Mouse (Mus musculus) cortical plate, adult 2 months (tissue): ENCODE measurements around the gene Rap1gap.

Source experiments
- CTCF ChIP-seq: fragments of 200-500 bp; IDR thresholded peaks from 2 replicates; pipeline ENCODE4 v1.5.1; 2011; ENCODE audit warnings: mild to moderate bottlenecking, control low read depth, low read length; ENCODE audit not compliant: insufficient read depth; ENCODE audit errors: extremely low read depth
- POLR2A ChIP-seq: fragments of 200-500 bp; IDR thresholded peaks from 2 replicates; pipeline ENCODE4 v1.6.1; 2011; ENCODE audit warnings: mild to moderate bottlenecking, low read length, control low read depth; ENCODE audit not compliant: insufficient read depth; ENCODE audit errors: extremely low read depth

DNA sequence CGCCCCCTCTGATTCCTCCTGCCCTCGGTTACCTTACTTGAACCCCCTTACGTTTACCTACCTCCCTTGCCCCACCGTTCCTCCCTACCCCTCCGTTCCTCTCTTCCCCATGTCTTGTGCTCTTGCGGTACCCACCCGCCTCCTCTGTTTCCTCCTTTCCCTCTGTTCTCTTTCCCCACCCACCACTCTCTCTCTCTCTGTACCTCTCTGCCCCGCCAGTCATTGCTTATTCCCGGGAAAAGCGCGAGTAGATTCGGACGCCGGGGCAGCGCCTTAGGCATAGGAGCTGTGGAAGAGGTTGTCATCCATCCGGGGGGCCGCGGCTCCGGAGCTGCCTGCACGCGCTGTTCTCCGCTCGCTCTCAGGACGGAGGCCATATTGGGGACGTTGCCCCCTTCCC is 59.0 kb downstream of the Rap1gap start:
- TF ChIP-seq CTCF (no peak), POLR2A (no peak)
